Mouse (Mus musculus) MEL (cell line): ENCODE data around the gene Tuba3b. TPM values are rescaled to one million over a fixed set of nuclear protein-coding genes. Genes with fewer than 3 reads are reported as not detected.

Source experiments
- DNase-seq: peaks from one replicate; pipeline ENCODE4 v3.0.0; 2011; ENCODE audit warnings: low read depth, low spot score
- H3K27ac ChIP-seq: 2 replicates; pipeline ENCODE4 v1.5.1; 2012; ENCODE audit warnings: low read depth, mild to moderate bottlenecking, control low read depth, low read length, moderate library complexity; ENCODE audit not compliant: control insufficient read depth
- H3K27me3 ChIP-seq, 2 experiments: fragments of 150-350 bp in 1 of 2; sonication (generic) in 1 of 2; 2 replicates each; pipeline ENCODE4 v1.6.1; 2012; ENCODE audit warnings: low read length in 2 of 2, mild to moderate bottlenecking in 2 of 2, improper control_type of control experiment in 1 of 2, moderate library complexity in 1 of 2; ENCODE audit not compliant: insufficient read depth in 2 of 2, control insufficient read depth in 1 of 2
- H3K36me3 ChIP-seq, 2 experiments: 2 replicates each; pipeline ENCODE4 v1.6.1; 2012 to 2014; ENCODE audit warnings: low read length in 2 of 2, improper control_type of control experiment in 1 of 2, inconsistent platforms in 1 of 2, mild to moderate bottlenecking in 1 of 2; ENCODE audit not compliant: insufficient read depth in 2 of 2, control insufficient read depth in 1 of 2
- H3K4me1 ChIP-seq, 2 experiments: fragments of 150-350 bp in 1 of 2; sonication (generic) in 1 of 2; 2 replicates each; pipeline ENCODE4 v1.6.1; 2012; ENCODE audit warnings: low read length in 2 of 2, improper control_type of control experiment in 1 of 2, mild to moderate bottlenecking in 1 of 2; ENCODE audit not compliant: insufficient read depth in 2 of 2, control insufficient read depth in 1 of 2
- H3K4me3 ChIP-seq, 2 experiments: fragments of 150-350 bp in 1 of 2; sonication (generic) in 1 of 2; 2 replicates each; pipeline ENCODE4 v1.5.1; 2012; ENCODE audit warnings: low read depth in 2 of 2, low read length in 2 of 2, mild to moderate bottlenecking in 2 of 2, moderate library complexity in 2 of 2, control low read depth in 1 of 2, improper control_type of control experiment in 1 of 2; ENCODE audit not compliant: control insufficient read depth in 1 of 2, insufficient read depth in 1 of 2
- H3K79me2 ChIP-seq: 2 replicates; pipeline ENCODE4 v1.6.1; 2012; ENCODE audit warnings: mild to moderate bottlenecking, low read length, moderate library complexity; ENCODE audit not compliant: control insufficient read depth, poor library complexity, insufficient read depth
- H3K9ac ChIP-seq: 2 replicates; pipeline ENCODE4 v1.6.1; 2012; ENCODE audit warnings: low read depth, mild to moderate bottlenecking, control low read depth, low read length, moderate library complexity; ENCODE audit not compliant: control insufficient read depth, poor library complexity, severe bottlenecking
- H3K9me3 ChIP-seq: fragments of 150-350 bp; sonication (generic); replicated peaks from 2 replicates; pipeline ENCODE4 v1.6.1; 2012; ENCODE audit warnings: mild to moderate bottlenecking, low read length, improper control_type of control experiment, moderate library complexity; ENCODE audit not compliant: insufficient read depth
- ELF1 ChIP-seq: IDR thresholded peaks from 2 replicates; pipeline ENCODE4 v1.6.1; 2014; ENCODE audit warnings: low read depth, mild to moderate bottlenecking, inconsistent platforms, low read length, improper control_type of control experiment, moderate library complexity
- EP300 ChIP-seq, 2 experiments: IDR thresholded peaks; 2 replicates each; pipeline ENCODE4 v1.6.1; 2011; ENCODE audit warnings: improper control_type of control experiment in 2 of 2, low read length in 2 of 2, low read depth in 1 of 2, mild to moderate bottlenecking in 1 of 2
- ETS1 ChIP-seq: IDR thresholded peaks from 2 replicates; pipeline ENCODE4 v1.6.1; 2012; ENCODE audit warnings: low read depth, mild to moderate bottlenecking, inconsistent platforms, low read length, improper control_type of control experiment, moderate library complexity
- HCFC1 ChIP-seq: IDR thresholded peaks from 2 replicates; pipeline ENCODE4 v1.6.1; 2012; ENCODE audit warnings: low read depth, mild to moderate bottlenecking, inconsistent platforms, low read length, improper control_type of control experiment, moderate library complexity
- MAFK ChIP-seq: IDR thresholded peaks from 2 replicates; pipeline ENCODE4 v1.6.1; 2011; ENCODE audit warnings: low read depth, mild to moderate bottlenecking, low read length, improper control_type of control experiment, borderline replicate concordance
- MAX ChIP-seq: IDR thresholded peaks from 2 replicates; pipeline ENCODE4 v1.6.1; 2011; ENCODE audit warnings: low read length, improper control_type of control experiment
- MEF2A ChIP-seq: IDR thresholded peaks from 2 replicates; pipeline ENCODE4 v1.6.1; 2014; ENCODE audit warnings: low read depth, mild to moderate bottlenecking, inconsistent platforms, low read length, improper control_type of control experiment; ENCODE audit not compliant: poor library complexity, insufficient replicate concordance, severe bottlenecking; ENCODE audit errors: extremely low read depth
- MXI1 ChIP-seq: IDR thresholded peaks from 2 replicates; pipeline ENCODE4 v1.6.1; 2011; ENCODE audit warnings: mild to moderate bottlenecking, low read depth, low read length, improper control_type of control experiment
- MYB ChIP-seq: IDR thresholded peaks from 2 replicates; pipeline ENCODE4 v1.6.1; 2011; ENCODE audit warnings: mild to moderate bottlenecking, low read depth, low read length, improper control_type of control experiment
- NRF1 ChIP-seq: IDR thresholded peaks from 2 replicates; pipeline ENCODE4 v1.6.1; 2014; ENCODE audit warnings: low read depth, mild to moderate bottlenecking, inconsistent platforms, low read length, improper control_type of control experiment, moderate library complexity; ENCODE audit not compliant: poor library complexity, insufficient read depth, severe bottlenecking
- POLR2AphosphoS5 ChIP-seq: IDR thresholded peaks from 2 replicates; pipeline ENCODE4 v1.6.1; 2012; ENCODE audit warnings: low read depth, borderline replicate concordance, mild to moderate bottlenecking, inconsistent platforms, low read length, moderate library complexity, mixed read lengths
- RCOR1 ChIP-seq: IDR thresholded peaks from 2 replicates; pipeline ENCODE4 v1.6.1; 2012; ENCODE audit warnings: low read depth, mild to moderate bottlenecking, inconsistent platforms, low read length, improper control_type of control experiment
- SMC3 ChIP-seq: IDR thresholded peaks from 2 replicates; pipeline ENCODE4 v1.6.1; 2011; ENCODE audit warnings: low read depth, low read length, improper control_type of control experiment
- TBP ChIP-seq: IDR thresholded peaks from 2 replicates; pipeline ENCODE4 v1.8.0; 2011; ENCODE audit warnings: low read depth, low read length, improper control_type of control experiment
- UBTF ChIP-seq: IDR thresholded peaks from 2 replicates; pipeline ENCODE4 v1.6.1; 2012; ENCODE audit warnings: low read depth, mild to moderate bottlenecking, inconsistent platforms, low read length, improper control_type of control experiment, moderate library complexity, borderline replicate concordance; ENCODE audit not compliant: insufficient read depth
- USF1 ChIP-seq: IDR thresholded peaks from 2 replicates; pipeline ENCODE4 v1.6.1; 2014; ENCODE audit warnings: low read depth, mild to moderate bottlenecking, inconsistent platforms, low read length, improper control_type of control experiment, moderate library complexity
- USF2 ChIP-seq, 2 experiments: IDR thresholded peaks; 2 replicates each; pipeline ENCODE4 v1.6.1; 2011 to 2012; ENCODE audit warnings: improper control_type of control experiment in 2 of 2, low read length in 2 of 2, borderline replicate concordance in 1 of 2, inconsistent platforms in 1 of 2, low read depth in 1 of 2, mild to moderate bottlenecking in 1 of 2; ENCODE audit not compliant: insufficient read depth in 1 of 2
- polyA plus RNA-seq, 2 experiments: library from polyadenylated mRNA; stranded (reverse) in 1 of 2; unstranded in 1 of 2; fragments of >175 nt in 1 of 2; fragments of >200 nt in 1 of 2; gene quantifications; 2 replicates each; pipeline versions ENCODE4 v1.2.1 to v1.2.4; 2012; ENCODE audit warnings: low replicate concordance in 2 of 2, low read depth in 1 of 2; ENCODE audit not compliant: insufficient read length in 2 of 2, insufficient read depth in 1 of 2, missing spikeins in 1 of 2
- total RNA-seq: library from RNA; depleted of rRNA; stranded (reverse); fragments of 300-350 nt; gene quantifications from 2 replicates; pipeline ENCODE4 v1.2.3, GENCODE M21; 2012; rRNA removed

The Tuba3b gene
- total and polyA plus RNA-seq, 3 experiments = 0.06 to 0.23 TPM; not detected in 1

- TF ChIP-seq NRF1 (no peak), SMC3 (no peak), RCOR1 (no peak), UBTF (no peak), TBP (no peak), POLR2AphosphoS5 (no peak), MAFK (no peak), MAX (no peak), USF1 (no peak), HCFC1 (no peak), ETS1 (no peak), MYB (no peak), EP300 (IDR thresholded peaks at IDR 0.05; ENCODE audit: low read depth in 1 of 2, low read length in 2 of 2) (no peak), USF2 (IDR thresholded peaks at IDR 0.05; ENCODE audit: borderline replicate concordance in 1 of 2, insufficient read depth in 1 of 2, low read depth in 1 of 2, low read length in 2 of 2) (no peak), ELF1 (no peak), MXI1 (no peak), MEF2A (no peak)
- Histone ChIP-seq H3K36me3 (no peaks in the 10 kb centered on the region), H3K27me3 (no peaks in the 10 kb centered on the region), H3K9me3 (no peaks in the 10 kb centered on the region), H3K79me2 (no peaks in the 10 kb centered on the region), H3K9ac (no peak overlapping the region), H3K4me3 (no peak overlapping the region), H3K27ac (no peak overlapping the region), H3K4me1 (no peaks in the 10 kb centered on the region)
- no peak for DNase-seq
These were observed 54.1 kb downstream of the Tuba3b start for GRCm38 (mm10) chr6:145669596-145670071.

Other genes starting within 250 kb of the Tuba3b start
- not detected in 2 replicates for gene Lmntd1, start 1.4 kb upstream of the Tuba3b start, total RNA-seq
- not detected for gene Lmntd1, start 1.4 kb upstream of the Tuba3b start, polyA plus RNA-seq
- gene Rassf8, start 131.0 kb downstream of the Tuba3b start, total RNA-seq = not detected in 2 replicates
- gene Rassf8, start 131.0 kb downstream of the Tuba3b start, polyA plus RNA-seq = not detected
- not detected in 2 replicates for gene Bhlhe41, start 249.8 kb downstream of the Tuba3b start, total RNA-seq
- not detected for gene Bhlhe41, start 249.8 kb downstream of the Tuba3b start, polyA plus RNA-seq